Mouse (Mus musculus): ENCODE data around the gene Il17c. TPM values are rescaled to one million over a fixed set of nuclear protein-coding genes. Genes with fewer than 3 reads are reported as not detected.

Il17c gene
- total RNA-seq, 1 experiment from 2014 or later: not detected

GRCm38 (mm10) chr8:122426145-122426544 lies 4.3 kb downstream of the Il17c start:
- no peak for ATAC-seq (replicated peaks in 1 of 2; ENCODE audit: insufficient read depth in 1 of 2, low FRiP score in 2 of 2, low TSS enrichment in 1 of 2, low read depth in 1 of 2, poor library complexity in 2 of 2, severe bottlenecking in 2 of 2)

GRCm38 (mm10) chr8:122427607-122428006 lies 5.8 kb downstream of the Il17c start:
- ATAC-seq (replicated peaks in 1 of 2; ENCODE audit: insufficient read depth in 1 of 2, low FRiP score in 2 of 2, low TSS enrichment in 1 of 2, low read depth in 1 of 2, poor library complexity in 2 of 2, severe bottlenecking in 2 of 2): no peak

GRCm38 (mm10) chr8:122428163-122428562 lies 6.3 kb downstream of the Il17c start:
- no peak for ATAC-seq (replicated peaks in 1 of 2; ENCODE audit: insufficient read depth in 1 of 2, low FRiP score in 2 of 2, low TSS enrichment in 1 of 2, low read depth in 1 of 2, poor library complexity in 2 of 2, severe bottlenecking in 2 of 2)

- peak; percentile 68 to 73 for ATAC-seq (replicated peaks in 1 of 2; ENCODE audit: insufficient read depth in 1 of 2, low FRiP score in 2 of 2, low TSS enrichment in 1 of 2, low read depth in 1 of 2, poor library complexity in 2 of 2, severe bottlenecking in 2 of 2)
Observed at GRCm38 (mm10) chr8:122430058-122430636, 8.3 kb downstream of the Il17c start.

GRCm38 (mm10) chr8:122430646-122431045 lies 8.8 kb downstream of the Il17c start:
- no peak for ATAC-seq (replicated peaks in 1 of 2; ENCODE audit: insufficient read depth in 1 of 2, low FRiP score in 2 of 2, low TSS enrichment in 1 of 2, low read depth in 1 of 2, poor library complexity in 2 of 2, severe bottlenecking in 2 of 2)

GRCm38 (mm10) chr8:122431694-122432442 lies 10.0 kb downstream of the Il17c start:
- no peak for ATAC-seq (replicated peaks in 1 of 2; ENCODE audit: insufficient read depth in 1 of 2, low FRiP score in 2 of 2, low TSS enrichment in 1 of 2, low read depth in 1 of 2, poor library complexity in 2 of 2, severe bottlenecking in 2 of 2)

GRCm38 (mm10) chr8:122432443-122433268 lies 10.8 kb downstream of the Il17c start, which contains the start of gene Cyba:
TSS of gene Cyba (minus strand) at chr8:122432930.
- peak; percentile 64 to 71 for ATAC-seq (replicated peaks in 1 of 2; ENCODE audit: insufficient read depth in 1 of 2, low FRiP score in 2 of 2, low TSS enrichment in 1 of 2, low read depth in 1 of 2, poor library complexity in 2 of 2, severe bottlenecking in 2 of 2)

GRCm38 (mm10) chr8:122433269-122433905 lies 11.6 kb downstream of the Il17c start:
- peak; percentile 13 to 27; a peak in 2 of 4 replicates for ATAC-seq (replicated peaks in 1 of 2; ENCODE audit: insufficient read depth in 1 of 2, low FRiP score in 2 of 2, low TSS enrichment in 1 of 2, low read depth in 1 of 2, poor library complexity in 2 of 2, severe bottlenecking in 2 of 2)

GRCm38 (mm10) chr8:122435375-122435774 lies 13.6 kb downstream of the Il17c start:
- no peak for ATAC-seq (replicated peaks in 1 of 2; ENCODE audit: insufficient read depth in 1 of 2, low FRiP score in 2 of 2, low TSS enrichment in 1 of 2, low read depth in 1 of 2, poor library complexity in 2 of 2, severe bottlenecking in 2 of 2)

- no peak for ATAC-seq (replicated peaks in 1 of 2; ENCODE audit: insufficient read depth in 1 of 2, low FRiP score in 2 of 2, low TSS enrichment in 1 of 2, low read depth in 1 of 2, poor library complexity in 2 of 2, severe bottlenecking in 2 of 2)
Observed at GRCm38 (mm10) chr8:122436146-122436545, 14.3 kb downstream of the Il17c start.

GRCm38 (mm10) chr8:122436586-122437125 lies 14.8 kb downstream of the Il17c start:
- no peak for ATAC-seq (replicated peaks in 1 of 2; ENCODE audit: insufficient read depth in 1 of 2, low FRiP score in 2 of 2, low TSS enrichment in 1 of 2, low read depth in 1 of 2, poor library complexity in 2 of 2, severe bottlenecking in 2 of 2)

- peak; percentile 25 to 42; a peak in 2 of 4 replicates for ATAC-seq (replicated peaks in 1 of 2; ENCODE audit: insufficient read depth in 1 of 2, low FRiP score in 2 of 2, low TSS enrichment in 1 of 2, low read depth in 1 of 2, poor library complexity in 2 of 2, severe bottlenecking in 2 of 2)
Observed at GRCm38 (mm10) chr8:122437708-122438331, 16.0 kb downstream of the Il17c start.

GRCm38 (mm10) chr8:122439336-122439735 lies 17.5 kb downstream of the Il17c start:
- no peak for ATAC-seq (replicated peaks in 1 of 2; ENCODE audit: insufficient read depth in 1 of 2, low FRiP score in 2 of 2, low TSS enrichment in 1 of 2, low read depth in 1 of 2, poor library complexity in 2 of 2, severe bottlenecking in 2 of 2)

GRCm38 (mm10) chr8:122441326-122441725 lies 19.5 kb downstream of the Il17c start:
- ATAC-seq (replicated peaks in 1 of 2; ENCODE audit: insufficient read depth in 1 of 2, low FRiP score in 2 of 2, low TSS enrichment in 1 of 2, low read depth in 1 of 2, poor library complexity in 2 of 2, severe bottlenecking in 2 of 2): no peak

- ATAC-seq (replicated peaks in 1 of 2; ENCODE audit: insufficient read depth in 1 of 2, low FRiP score in 2 of 2, low TSS enrichment in 1 of 2, low read depth in 1 of 2, poor library complexity in 2 of 2, severe bottlenecking in 2 of 2): no peak
Observed at GRCm38 (mm10) chr8:122442356-122442755, 20.5 kb downstream of the Il17c start.

- ATAC-seq (replicated peaks in 1 of 2; ENCODE audit: insufficient read depth in 1 of 2, low FRiP score in 2 of 2, low TSS enrichment in 1 of 2, low read depth in 1 of 2, poor library complexity in 2 of 2, severe bottlenecking in 2 of 2): no peak
Observed at GRCm38 (mm10) chr8:122442781-122443180, 21.0 kb downstream of the Il17c start.

Data from hematopoietic stem cell, adult 5-6 weeks (primary cell).